In the genomic region with DNA sequence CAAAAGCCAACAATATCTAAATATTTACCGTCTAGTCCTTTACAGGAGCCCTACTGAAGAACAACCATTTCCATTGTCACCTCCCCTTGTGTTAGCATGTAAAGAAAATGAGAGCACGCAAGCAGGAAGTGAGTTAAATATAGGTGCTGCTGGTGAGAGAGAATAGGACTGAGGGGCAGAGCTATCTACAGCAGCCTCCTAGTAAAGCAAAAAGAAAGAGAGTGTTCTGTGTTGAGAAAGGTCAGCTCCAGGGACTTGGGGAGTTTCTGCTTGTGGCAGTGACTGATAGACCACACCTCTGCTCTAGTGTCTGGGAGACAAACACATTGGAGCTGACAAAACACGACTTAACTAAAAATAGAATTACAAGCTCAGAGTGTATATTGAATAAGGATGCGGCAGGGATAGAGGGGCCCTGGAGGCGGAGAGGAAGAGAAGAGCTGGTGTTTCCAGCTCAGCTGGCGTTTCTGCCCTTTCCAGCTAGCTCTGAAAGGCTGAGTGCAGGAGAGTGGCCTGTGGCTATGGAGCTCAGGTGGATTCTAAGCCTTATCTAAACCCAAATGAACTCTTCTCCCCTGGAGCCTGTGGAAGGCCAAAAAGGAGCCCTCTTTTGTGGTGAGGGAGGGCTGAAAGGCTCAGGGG, we compare ENCODE assay signal across 14 mouse cellular contexts.
DNase-seq lines count a peak whose midpoint lies in the region; ATAC-seq and TF ChIP-seq lines count a peak whose summit lies in the region.
"Had no signal": no experiment of that assay in that cellular context is flagged by ENCODE, and none has a peak within 500 bp of the region (broad histone marks: within the 10 kb centered on the region; RNA-seq: fewer than 3 reads in every experiment).

No protein-coding gene starts in this region.

- H3K9ac ChIP-seq in neural tube, embryonic 12.5 days: no peak overlapping the region
- H3K9ac ChIP-seq in liver, postnatal 0 days (replicated peaks): no peak overlapping the region
- no peak overlapping the region for H3K9ac ChIP-seq in intestine, postnatal 0 days (ENCODE audit: low read depth, low read length)
- H3K9ac ChIP-seq: forebrain, embryonic 13.5 days; midbrain, embryonic 12.5 days had no signal

- H3K27ac ChIP-seq in neural tube, embryonic 12.5 days: no peak overlapping the region
- no peak overlapping the region for H3K27ac ChIP-seq in liver, postnatal 0 days (ENCODE audit: low read depth)
- H3K27ac ChIP-seq in intestine, postnatal 0 days (ENCODE audit: low read depth, low read length): no peak overlapping the region
- H3K27ac ChIP-seq: forebrain, embryonic 13.5 days; midbrain, embryonic 12.5 days had no signal

- no peak overlapping the region for H3K4me2 ChIP-seq in neural tube, embryonic 12.5 days (replicated peaks)
- no peak overlapping the region for H3K4me2 ChIP-seq in liver, postnatal 0 days (ENCODE audit: low read depth, low read length)
- no peak overlapping the region for H3K4me2 ChIP-seq in intestine, postnatal 0 days (replicated peaks; ENCODE audit: low read depth)
- H3K4me2 ChIP-seq: forebrain, embryonic 13.5 days; midbrain, embryonic 12.5 days had no signal

- H3K4me3 ChIP-seq in neural tube, embryonic 12.5 days: no peak overlapping the region
- H3K4me3 ChIP-seq in liver, postnatal 0 days (ENCODE audit: low read depth, low read length): no peak overlapping the region
- H3K4me3 ChIP-seq in intestine, postnatal 0 days (ENCODE audit: low read depth, low read length): no peak overlapping the region
- H3K4me3 ChIP-seq: forebrain, embryonic 13.5 days; midbrain, embryonic 12.5 days had no signal

- TF ChIP-seq EP300 in liver, postnatal 0 days (IDR thresholded peaks at IDR 0.05; ENCODE audit: low read depth): no peak

- 65% methylated on average over 6 of the region's 6 CpGs for WGBS in neural tube, embryonic 12.5 days
- WGBS in liver, postnatal 0 days (ENCODE audit: insufficient replicate concordance): 52% methylated on average over 6 of the region's 6 CpGs
- WGBS in intestine, postnatal 0 days: 64% methylated on average over 6 of the region's 6 CpGs

- H3K9me3 ChIP-seq in neural tube, embryonic 12.5 days: no peaks in the 10 kb centered on the region
- H3K9me3 ChIP-seq in liver, postnatal 0 days (ENCODE audit: low read length): no peaks in the 10 kb centered on the region
- no peaks in the 10 kb centered on the region for H3K9me3 ChIP-seq in intestine, postnatal 0 days (ENCODE audit: control insufficient read depth)
- H3K9me3 ChIP-seq: forebrain, embryonic 13.5 days; midbrain, embryonic 12.5 days had no signal

- intact Hi-C loops in left cerebral cortex, postnatal 14 days (cut with DNase I): no loop called here

- no peaks in the 10 kb centered on the region for H3K4me1 ChIP-seq in neural tube, embryonic 12.5 days
- no peaks in the 10 kb centered on the region for H3K4me1 ChIP-seq in liver, postnatal 0 days (ENCODE audit: insufficient read depth)
- H3K4me1 ChIP-seq in intestine, postnatal 0 days (replicated peaks; ENCODE audit: control insufficient read depth, insufficient read depth, low read length): no peaks in the 10 kb centered on the region
- H3K4me1 ChIP-seq: forebrain, embryonic 13.5 days; midbrain, embryonic 12.5 days had no signal

- H3K27me3 ChIP-seq in neural tube, embryonic 12.5 days (replicated peaks): no peaks in the 10 kb centered on the region
- no peaks in the 10 kb centered on the region for H3K27me3 ChIP-seq in liver, postnatal 0 days (ENCODE audit: insufficient read depth, low read length)
- H3K27me3 ChIP-seq in intestine, postnatal 0 days (replicated peaks; ENCODE audit: control insufficient read depth, insufficient read depth, low read length): no peaks in the 10 kb centered on the region
- H3K27me3 ChIP-seq: forebrain, embryonic 13.5 days; midbrain, embryonic 12.5 days had no signal

- no peak for TF ChIP-seq CTCF in liver, postnatal 0 days (IDR thresholded peaks at IDR 0.05; ENCODE audit: low read depth)
- no peak for TF ChIP-seq CTCF in intestine, postnatal 0 days (IDR thresholded peaks at IDR 0.05; ENCODE audit: low read depth)

- 0 out of 2 replicates have a peak, but pooled peaks have one; percentile 39 for ATAC-seq in neural tube, embryonic 12.5 days (ENCODE audit: low FRiP score, low read depth)
- ATAC-seq in liver, postnatal 0 days: no peak
- no peak for ATAC-seq in intestine, postnatal 0 days
- ATAC-seq: forebrain, embryonic 13.5 days had no signal

- peak; percentile 75 for DNase-seq in heart, adult 11 months
- no peak for DNase-seq in heart, adult 8-10 months (ENCODE audit: low spot score)
- no peak for DNase-seq in neural tube, embryonic 10.5 days (ENCODE audit: extremely low spot score, low spot score)
- peak; percentile 6 to 60 for DNase-seq in left cerebral cortex, postnatal 14 days (ENCODE audit: low spot score in 2 of 2)
- DNase-seq in right cerebral cortex, postnatal 14 days: peak; percentile 15
- DNase-seq in liver, postnatal 0 days: no peak
- DNase-seq: heart, adult 18-20 months; kidney, adult 8-10 months; lung, postnatal 10 days; thymus, postnatal 36 days had no signal

- H3K36me3 ChIP-seq in neural tube, embryonic 12.5 days: no peaks in the 10 kb centered on the region
- H3K36me3 ChIP-seq in liver, postnatal 0 days (replicated peaks; ENCODE audit: insufficient read depth, low read length): no peaks in the 10 kb centered on the region
- H3K36me3 ChIP-seq in intestine, postnatal 0 days (ENCODE audit: control insufficient read depth, insufficient read depth): no peaks in the 10 kb centered on the region
- H3K36me3 ChIP-seq: midbrain, embryonic 12.5 days had no signal

Comparison
In these comparisons a context has a peak if more than half of its experiments do, and no peak if none do; other contexts are left out.
1. DNase-seq: peak in heart, adult 11 months (single experiment), left cerebral cortex, postnatal 14 days (2 of 2) and right cerebral cortex, postnatal 14 days (single experiment); none in heart, adult 8-10 months (single experiment), neural tube, embryonic 10.5 days (single experiment) and liver, postnatal 0 days (single experiment).